Mouse (Mus musculus): Measurements from ENCODE around the gene Efr3b.

Gene Efr3b

GRCm38 (mm10) chr12:4038061-4039041 is at the start of gene Efr3b:
Efr3b (minus strand) TSS chr12:4038915.
- DNase-seq (ENCODE audit: low read depth, low spot score): peak; percentile 83

- no peak for DNase-seq (ENCODE audit: low read depth, low spot score)
Measured at GRCm38 (mm10) chr12:4083441-4083840, 44.7 kb upstream of the Efr3b start.

- peak; percentile 81 for DNase-seq (ENCODE audit: low read depth, low spot score)
Measured at GRCm38 (mm10) chr12:4082132-4083001, 43.7 kb upstream of the Efr3b start, which contains the start of gene Dnajc27. Dnajc27 (plus strand) TSS chr12:4082583.

- DNase-seq (ENCODE audit: low read depth, low spot score): peak; percentile 40
Measured at GRCm38 (mm10) chr12:4080311-4080710, 41.6 kb upstream of the Efr3b start.

- DNase-seq (ENCODE audit: low read depth, low spot score): no peak
Measured at GRCm38 (mm10) chr12:4078069-4078468, 39.4 kb upstream of the Efr3b start.

- no peak for DNase-seq (ENCODE audit: low read depth, low spot score)
Measured at GRCm38 (mm10) chr12:4076383-4076782, 37.7 kb upstream of the Efr3b start.

GRCm38 (mm10) chr12:4075407-4075806 is 36.7 kb upstream of the Efr3b start:
- DNase-seq (ENCODE audit: low read depth, low spot score): no peak

GRCm38 (mm10) chr12:4071671-4072070 is 33.0 kb upstream of the Efr3b start:
- no peak for DNase-seq (ENCODE audit: low read depth, low spot score)

- no peak for DNase-seq (ENCODE audit: low read depth, low spot score)
Measured at GRCm38 (mm10) chr12:4068551-4068950, 29.8 kb upstream of the Efr3b start.

- no peak for DNase-seq (ENCODE audit: low read depth, low spot score)
Measured at GRCm38 (mm10) chr12:4066681-4067459, 28.2 kb upstream of the Efr3b start.

- no peak for DNase-seq (ENCODE audit: low read depth, low spot score)
Measured at GRCm38 (mm10) chr12:4065944-4066343, 27.2 kb upstream of the Efr3b start.

- no peak for DNase-seq (ENCODE audit: low read depth, low spot score)
Measured at GRCm38 (mm10) chr12:4065498-4065897, 26.8 kb upstream of the Efr3b start.

GRCm38 (mm10) chr12:4059683-4060082 is 21.0 kb upstream of the Efr3b start:
- DNase-seq (ENCODE audit: low read depth, low spot score): no peak

GRCm38 (mm10) chr12:4058321-4058720 is 19.6 kb upstream of the Efr3b start:
- no peak for DNase-seq (ENCODE audit: low read depth, low spot score)

GRCm38 (mm10) chr12:4054845-4055244 is 16.1 kb upstream of the Efr3b start:
- DNase-seq (ENCODE audit: low read depth, low spot score): no peak

GRCm38 (mm10) chr12:4053643-4054042 is 14.9 kb upstream of the Efr3b start:
- DNase-seq (ENCODE audit: low read depth, low spot score): no peak

- DNase-seq (ENCODE audit: low read depth, low spot score): no peak
Measured at GRCm38 (mm10) chr12:4050861-4051425, 12.2 kb upstream of the Efr3b start.

- DNase-seq (ENCODE audit: low read depth, low spot score): no peak
Measured at GRCm38 (mm10) chr12:4048031-4048430, 9.3 kb upstream of the Efr3b start.

GRCm38 (mm10) chr12:4045992-4046391 is 7.3 kb upstream of the Efr3b start:
- DNase-seq (ENCODE audit: low read depth, low spot score): no peak

- no peak for DNase-seq (ENCODE audit: low read depth, low spot score)
Measured at GRCm38 (mm10) chr12:4042411-4042810, 3.7 kb upstream of the Efr3b start.

GRCm38 (mm10) chr12:4039046-4039445 is 331 bp upstream of the Efr3b start:
- DNase-seq (ENCODE audit: low read depth, low spot score): no peak
